Mouse (Mus musculus): ENCODE data around the gene Sfxn2. TPM values are rescaled to one million over a fixed set of nuclear protein-coding genes. Genes with fewer than 3 reads are reported as not detected.

Sfxn2 gene
- polyA plus RNA-seq, 1 experiment from 2014 or later = 11.0 TPM

DNA sequence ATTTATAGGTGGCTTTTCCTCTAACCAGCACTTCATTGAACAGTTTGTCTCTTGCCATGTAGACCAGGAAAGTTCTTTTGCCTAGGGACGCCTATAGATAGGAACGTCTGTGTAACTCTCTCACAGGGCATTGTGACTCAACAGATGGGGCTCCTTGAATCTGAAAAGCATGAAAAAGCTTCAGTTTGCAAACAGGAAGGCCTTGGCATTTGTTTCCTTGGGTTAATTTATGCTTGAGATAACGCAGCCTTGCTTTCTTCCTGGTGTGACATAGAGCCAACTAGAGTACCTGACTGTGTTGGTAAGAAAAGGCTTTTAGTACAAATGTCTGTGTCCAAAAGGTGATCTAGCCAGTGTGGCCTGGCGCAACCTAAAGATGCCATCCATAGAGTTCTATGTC is 29.2 kb downstream of the Sfxn2 start:
- H3K27me3 ChIP-seq (replicated peaks) = no peaks in the 10 kb centered on the region
- no peaks in the 10 kb centered on the region for H3K9me3 ChIP-seq (replicated peaks)
- peaks cover 31% of the 10 kb centered on the region for H3K4me1 ChIP-seq
- no peak overlapping the region for H3K4me3 ChIP-seq (replicated peaks)
- no peak for ATAC-seq (ENCODE audit: low FRiP score)
- WGBS = 87% methylated on average over 4 of the region's 4 CpGs
- H3K27ac ChIP-seq (replicated peaks) = no peak overlapping the region
- no peak overlapping the region for H3K9ac ChIP-seq (replicated peaks)
- peaks cover 17% of the 10 kb centered on the region for H3K36me3 ChIP-seq
- H3K4me2 ChIP-seq = no peak overlapping the region

- Histone ChIP-seq H3K9me3 (replicated peaks) (no peaks in the 10 kb centered on the region), H3K4me1 (peaks cover 4% of the 10 kb centered on the region), H3K4me3 (replicated peaks) (no peak overlapping the region), H3K9ac (replicated peaks) (no peak overlapping the region), H3K27me3 (replicated peaks) (no peaks in the 10 kb centered on the region), H3K36me3 (peaks cover 28% of the 10 kb centered on the region), H3K4me2 (no peak overlapping the region), H3K27ac (replicated peaks) (no peak overlapping the region)
- 95% methylated on average over 13 of the region's 13 CpGs for WGBS
- ATAC-seq (ENCODE audit: low FRiP score) = no peak
These were observed 33.6 kb downstream of the Sfxn2 start for GRCm38 (mm10) chr19:46606718-46607117.

DNA sequence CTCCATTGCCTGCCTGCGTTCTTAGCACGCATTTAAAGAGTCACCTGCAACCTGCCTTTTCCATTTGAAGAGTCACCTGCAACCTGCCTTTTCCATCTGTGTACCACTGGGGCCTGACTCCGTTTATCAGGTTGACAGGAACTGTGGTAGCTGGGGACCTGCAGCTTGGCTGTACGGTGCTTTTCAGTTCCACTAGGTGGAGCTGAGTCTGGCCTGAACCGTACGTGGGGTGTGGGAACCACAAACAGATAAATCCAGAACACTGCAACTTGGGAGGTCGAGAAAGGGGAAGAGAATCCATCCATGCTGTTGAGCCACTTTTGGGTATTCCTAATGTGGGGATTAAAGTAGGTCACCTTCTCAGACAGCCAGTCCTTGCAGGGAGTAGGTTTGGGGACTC is 34.3 kb downstream of the Sfxn2 start:
- ATAC-seq (ENCODE audit: low FRiP score) = no peak
- Histone ChIP-seq H3K9ac (replicated peaks) (no peak overlapping the region), H3K4me2 (no peak overlapping the region), H3K27ac (replicated peaks) (no peak overlapping the region), H3K4me1 (no peaks in the 10 kb centered on the region; the same call in 1 of the 2 replicates), H3K36me3 (peaks cover 28% of the 10 kb centered on the region), H3K9me3 (replicated peaks) (no peaks in the 10 kb centered on the region), H3K27me3 (replicated peaks) (no peaks in the 10 kb centered on the region), H3K4me3 (replicated peaks) (no peak overlapping the region)
- 73% methylated on average over 7 of the region's 7 CpGs for WGBS

GRCm38 (mm10) chr19:46608158-46608557 is 35.0 kb downstream of the Sfxn2 start:
- Histone ChIP-seq H3K4me2 (no peak overlapping the region), H3K27ac (replicated peaks) (no peak overlapping the region), H3K9me3 (replicated peaks) (no peaks in the 10 kb centered on the region), H3K36me3 (peaks cover 33% of the 10 kb centered on the region), H3K4me3 (replicated peaks) (no peak overlapping the region), H3K9ac (replicated peaks) (no peak overlapping the region), H3K4me1 (no peaks in the 10 kb centered on the region), H3K27me3 (replicated peaks) (no peaks in the 10 kb centered on the region)
- WGBS = 97% methylated on average over 7 of the region's 7 CpGs
- no peak for ATAC-seq (ENCODE audit: low FRiP score)

GRCm38 (mm10) chr19:46616378-46616777 is 43.2 kb downstream of the Sfxn2 start:
- Histone ChIP-seq H3K9me3 (replicated peaks) (no peaks in the 10 kb centered on the region), H3K4me3 (replicated peaks) (no peak overlapping the region), H3K27me3 (replicated peaks) (no peaks in the 10 kb centered on the region), H3K9ac (replicated peaks) (no peak overlapping the region), H3K4me1 (peaks cover 35% of the 10 kb centered on the region), H3K4me2 (no peak overlapping the region), H3K27ac (replicated peaks) (no peak overlapping the region), H3K36me3 (peaks cover 15% of the 10 kb centered on the region; the same call in 1 of the 2 replicates)
- 89% methylated on average over 11 of the region's 11 CpGs for WGBS
- ATAC-seq (ENCODE audit: low FRiP score) = no peak

GRCm38 (mm10) chr19:46617361-46617760 is 44.2 kb downstream of the Sfxn2 start:
- H3K4me2 ChIP-seq = no peak overlapping the region
- H3K4me1 ChIP-seq = peaks cover 45% of the 10 kb centered on the region
- H3K9me3 ChIP-seq (replicated peaks) = no peaks in the 10 kb centered on the region
- no peak overlapping the region for H3K9ac ChIP-seq (replicated peaks)
- no peak overlapping the region for H3K4me3 ChIP-seq (replicated peaks)
- H3K36me3 ChIP-seq = peaks cover 15% of the 10 kb centered on the region; the same call in 1 of the 2 replicates
- no peak overlapping the region for H3K27ac ChIP-seq (replicated peaks)
- H3K27me3 ChIP-seq (replicated peaks) = no peaks in the 10 kb centered on the region
- 92% methylated on average over 8 of the region's 8 CpGs for WGBS
- no peak for ATAC-seq (ENCODE audit: low FRiP score)

DNA sequence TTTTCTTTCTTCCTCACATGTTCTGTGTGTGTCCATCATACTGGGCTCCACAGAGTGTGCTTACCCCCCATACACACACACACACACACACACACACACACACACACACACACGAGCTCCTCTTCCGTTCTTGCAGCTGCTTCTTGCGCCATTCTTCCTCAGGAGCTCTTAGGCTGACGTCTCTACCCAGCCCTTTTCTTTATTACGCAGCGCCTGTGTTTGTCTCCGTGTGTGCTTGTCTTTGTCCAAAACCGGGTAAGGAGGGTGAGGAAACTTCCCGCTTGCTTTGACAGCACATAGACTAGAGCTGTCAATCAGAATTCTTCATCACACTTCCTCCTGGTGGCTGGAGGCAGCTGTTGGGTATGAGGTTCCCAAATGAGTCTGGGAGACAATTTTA is 45.2 kb downstream of the Sfxn2 start:
- Histone ChIP-seq H3K36me3 (0 out of 2 replicates have a peak, but pooled peaks cover 9% of the 10 kb centered on the region), H3K9ac (replicated peaks) (no peak overlapping the region), H3K9me3 (replicated peaks) (no peaks in the 10 kb centered on the region), H3K27me3 (replicated peaks) (no peaks in the 10 kb centered on the region), H3K4me2 (no peak overlapping the region), H3K4me1 (peaks cover 54% of the 10 kb centered on the region), H3K27ac (replicated peaks) (no peak overlapping the region), H3K4me3 (replicated peaks) (no peak overlapping the region)
- 65% methylated on average over 9 of the region's 9 CpGs for WGBS
- ATAC-seq (ENCODE audit: low FRiP score) = no peak

DNA sequence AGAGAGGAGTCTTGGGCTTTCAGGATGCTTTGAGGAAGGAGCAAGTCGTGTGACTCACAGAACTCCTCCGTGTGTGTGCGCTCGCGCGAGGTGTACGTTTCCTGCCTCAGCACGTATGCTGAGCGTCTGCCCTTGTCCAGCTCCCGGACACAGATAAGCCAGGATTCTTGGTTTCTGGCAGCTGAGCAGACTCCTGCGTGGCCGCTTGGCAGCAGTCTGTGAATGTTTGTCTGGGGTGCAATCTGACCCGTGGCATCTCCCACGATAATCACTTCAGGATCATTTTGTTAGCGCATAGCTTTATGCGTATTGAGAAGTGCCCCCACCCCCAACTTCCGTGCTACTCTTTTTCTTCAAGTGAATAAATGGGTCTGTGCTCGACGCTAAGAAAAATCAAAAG is 45.8 kb downstream of the Sfxn2 start:
- H3K27me3 ChIP-seq (replicated peaks) = no peaks in the 10 kb centered on the region
- no peak for ATAC-seq (ENCODE audit: low FRiP score)
- peaks cover 61% of the 10 kb centered on the region for H3K4me1 ChIP-seq
- no peaks in the 10 kb centered on the region for H3K9me3 ChIP-seq (replicated peaks)
- 0 out of 2 replicates have a peak, but pooled peaks cover 5% of the 10 kb centered on the region for H3K36me3 ChIP-seq
- H3K4me3 ChIP-seq (replicated peaks) = no peak overlapping the region
- H3K4me2 ChIP-seq = no peak overlapping the region
- 0 out of 2 replicates have a peak overlapping the region, but pooled peaks have one; percentile 0 for H3K27ac ChIP-seq (replicated peaks)
- no peak overlapping the region for H3K9ac ChIP-seq (replicated peaks)
- 70% methylated on average over 19 of the region's 19 CpGs for WGBS

DNA sequence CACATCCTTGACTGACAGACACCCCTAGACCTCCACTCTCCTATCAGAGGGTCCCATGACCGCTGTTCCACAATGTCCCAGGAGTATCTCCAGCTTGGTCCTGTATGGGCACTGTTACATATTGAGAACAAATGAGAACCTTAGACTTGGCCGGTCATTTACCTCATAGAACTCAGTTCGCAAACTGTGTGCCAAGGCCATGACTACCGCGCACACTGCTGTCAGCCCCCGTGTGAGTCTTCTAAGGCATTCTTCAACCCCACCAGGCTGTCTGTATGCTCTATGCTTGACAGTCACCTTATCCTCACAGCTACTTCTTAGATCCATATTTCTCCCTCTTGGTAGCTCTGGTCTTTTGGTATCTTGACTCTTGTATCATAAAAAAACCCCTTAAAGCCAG is 46.4 kb downstream of the Sfxn2 start:
- 90% methylated on average over 6 of the region's 6 CpGs for WGBS
- no peak overlapping the region for H3K9ac ChIP-seq (replicated peaks)
- peaks cover 66% of the 10 kb centered on the region for H3K4me1 ChIP-seq
- H3K4me2 ChIP-seq = no peak overlapping the region
- ATAC-seq (ENCODE audit: low FRiP score) = no peak
- H3K9me3 ChIP-seq (replicated peaks) = no peaks in the 10 kb centered on the region
- H3K36me3 ChIP-seq = no peaks in the 10 kb centered on the region
- 0 out of 2 replicates have a peak overlapping the region, but pooled peaks have one; percentile 0 for H3K27ac ChIP-seq (replicated peaks)
- H3K27me3 ChIP-seq (replicated peaks) = no peaks in the 10 kb centered on the region
- H3K4me3 ChIP-seq (replicated peaks) = no peak overlapping the region

DNA sequence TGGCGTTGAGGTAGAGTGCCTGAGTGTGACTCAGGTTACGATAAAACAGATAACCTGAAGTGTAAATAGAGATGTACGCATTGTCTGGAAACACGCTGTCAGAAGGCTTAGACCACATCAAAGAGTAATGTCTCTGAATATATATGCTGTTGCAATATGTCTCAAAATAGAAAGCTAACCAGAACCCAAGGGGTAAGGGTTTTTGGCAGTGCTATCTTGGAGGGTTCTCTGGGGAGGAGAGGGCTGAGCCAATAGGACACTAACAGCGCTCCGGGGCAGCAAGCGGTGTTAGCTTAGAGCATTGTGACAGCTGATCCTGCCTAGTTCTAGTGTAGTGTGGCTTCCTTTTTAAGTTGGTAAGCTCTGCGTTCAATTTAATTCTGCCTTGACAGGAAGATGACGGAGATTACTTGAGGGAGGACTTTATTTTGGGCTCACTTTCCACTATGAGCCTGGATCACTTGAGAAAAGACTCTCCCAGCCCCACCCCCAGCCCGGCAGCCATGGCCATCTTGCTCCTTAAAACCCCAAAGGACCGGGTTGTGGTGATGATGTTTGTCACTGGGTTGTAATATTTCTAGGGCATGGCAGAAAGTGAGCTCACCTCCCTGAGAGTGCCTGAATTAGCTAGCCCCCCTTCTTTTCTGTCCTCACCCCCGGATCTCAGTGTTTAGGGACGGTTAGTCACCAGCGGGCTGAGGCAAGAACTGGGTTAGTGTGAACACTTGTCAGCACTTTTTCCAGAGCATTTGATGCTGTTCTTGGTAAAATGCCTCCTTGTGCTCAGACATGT is 47.0 kb downstream of the Sfxn2 start:
- Histone ChIP-seq H3K9me3 (replicated peaks) (no peaks in the 10 kb centered on the region), H3K27me3 (replicated peaks) (no peaks in the 10 kb centered on the region), H3K4me1 (peaks cover 70% of the 10 kb centered on the region), H3K9ac (replicated peaks) (no peak overlapping the region), H3K36me3 (0 out of 2 replicates have a peak, but pooled peaks cover under 1% of the 10 kb centered on the region), H3K4me2 (no peak overlapping the region), H3K4me3 (replicated peaks) (no peak overlapping the region), H3K27ac (replicated peaks) (peak overlapping the region; percentile 45; the same call in 1 of the 2 replicates)
- ATAC-seq (ENCODE audit: low FRiP score) = no peak
- WGBS = 78% methylated on average over 14 of the region's 14 CpGs

- Histone ChIP-seq H3K4me3 (replicated peaks) (no peak overlapping the region), H3K4me2 (no peak overlapping the region), H3K9ac (replicated peaks) (no peak overlapping the region), H3K9me3 (replicated peaks) (no peaks in the 10 kb centered on the region), H3K27me3 (replicated peaks) (no peaks in the 10 kb centered on the region), H3K4me1 (peaks cover 70% of the 10 kb centered on the region), H3K36me3 (0 out of 2 replicates have a peak, but pooled peaks cover 6% of the 10 kb centered on the region), H3K27ac (replicated peaks) (peak overlapping the region; percentile 65)
- no peak for ATAC-seq (ENCODE audit: low FRiP score)
- WGBS = 34% methylated on average over 19 of the region's 19 CpGs
These were observed 48.3 kb downstream of the Sfxn2 start for GRCm38 (mm10) chr19:46621236-46622183.
